Mouse (Mus musculus) embryonic facial prominence, embryonic 11.5 days (tissue): ENCODE measurements at regions not wholly inside any gene's neighbourhood (a gene's known extent, or its start where the extent isn't known, plus 50 kb on each side); places are given as distances from the start of the nearest gene placed in this dataset.

Experiments
- ATAC-seq: fragments of 200-750 bp; cut with Nextera tagmentation; replicated peaks from 2 replicates; pipeline ENCODE4 v1.8.0; 2017; ENCODE audit warnings: low read depth; ENCODE audit not compliant: insufficient number of reproducible peaks, low FRiP score, low TSS enrichment
- DNase-seq: peaks from one replicate; pipeline ENCODE4 v3.0.0-alpha.2; 2015; ENCODE audit warnings: low spot score
- H3K27ac ChIP-seq: fragments of 300-500 bp; sonication (generic); replicated peaks from 2 replicates; pipeline ENCODE4 v1.5.1; 2014; ENCODE audit warnings: mild to moderate bottlenecking, low read depth, low read length, control low read depth
- H3K27me3 ChIP-seq: fragments of 300-500 bp; sonication (generic); 2 replicates; pipeline ENCODE4 v1.6.1; 2014; ENCODE audit warnings: mild to moderate bottlenecking, low read length, moderate library complexity, mixed read lengths; ENCODE audit not compliant: control insufficient read depth, insufficient read depth
- H3K36me3 ChIP-seq: fragments of 300-500 bp; sonication (generic); replicated peaks from 2 replicates; pipeline ENCODE4 v1.6.1; 2014; ENCODE audit warnings: low read depth, mild to moderate bottlenecking, low read length, moderate library complexity, mixed read lengths; ENCODE audit not compliant: control insufficient read depth, insufficient read depth
- H3K4me1 ChIP-seq: fragments of 300-500 bp; sonication (generic); 2 replicates; pipeline ENCODE4 v1.6.1; 2014; ENCODE audit warnings: low read length, mixed read lengths; ENCODE audit not compliant: control insufficient read depth, insufficient read depth
- H3K4me2 ChIP-seq: fragments of 300-500 bp; sonication (generic); 2 replicates; pipeline ENCODE4 v1.6.1; 2014; ENCODE audit warnings: low read depth, mild to moderate bottlenecking, control low read depth, low read length, moderate library complexity
- H3K4me3 ChIP-seq: fragments of 300-500 bp; sonication (generic); 2 replicates; pipeline ENCODE4 v1.5.1; 2014; ENCODE audit warnings: low read depth, low read length, control low read depth
- H3K9ac ChIP-seq: fragments of 300-500 bp; sonication (generic); replicated peaks from 2 replicates; pipeline ENCODE4 v1.6.1; 2014; ENCODE audit warnings: mild to moderate bottlenecking, control low read depth, low read length
- H3K9me3 ChIP-seq: fragments of 300-500 bp; sonication (generic); replicated peaks from 2 replicates; pipeline ENCODE4 v1.6.1; 2016; ENCODE audit warnings: mild to moderate bottlenecking, low read length, inconsistent platforms, mixed read lengths; ENCODE audit not compliant: control insufficient read depth
- WGBS: fragments of 180-500 bp; shearing (Covaris S2); extraction: QIAGEN DNeasy Blood & Tissue Kit; methylation state at CpG from one replicate; pipeline ENCODE4 v1.1.7; 2014; 5-methylcytosine and 5-hydroxymethylcytosine counted together

DNA sequence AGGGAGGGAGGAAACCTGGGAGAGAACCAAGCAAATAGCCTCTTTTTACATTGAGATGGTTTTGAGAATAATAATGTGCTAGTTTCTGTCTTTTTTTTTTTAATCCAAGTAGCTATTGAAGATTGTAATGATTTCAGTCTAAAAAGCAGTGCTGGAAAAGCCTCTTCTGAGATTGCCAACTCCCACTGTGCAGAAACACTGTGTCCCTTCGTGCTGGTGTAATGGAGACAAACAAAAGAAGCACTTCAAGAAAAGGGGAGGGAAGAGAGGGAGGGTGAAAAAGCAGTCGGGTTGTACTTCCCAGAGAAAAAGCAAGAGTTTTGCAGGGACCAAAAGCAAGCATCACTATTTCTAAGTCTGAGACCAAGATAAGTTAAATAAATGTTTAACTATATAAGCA, 669.4 kb upstream of the Mms22l start:
- no peak for ATAC-seq
- Histone ChIP-seq H3K9ac (no peak overlapping the region), H3K4me3 (no peak overlapping the region), H3K9me3 (no peaks in the 10 kb centered on the region), H3K27me3 (no peaks in the 10 kb centered on the region), H3K36me3 (no peaks in the 10 kb centered on the region), H3K27ac (no peak overlapping the region), H3K4me1 (no peaks in the 10 kb centered on the region), H3K4me2 (no peak overlapping the region)
- 0% methylated on average over 2 of the region's 2 CpGs for WGBS
- DNase-seq = peak; percentile 25

GRCm38 (mm10) chr4:23832385-23833164, 663.7 kb upstream of the Mms22l start:
- H3K4me2 ChIP-seq = no peak overlapping the region
- no peak overlapping the region for H3K4me3 ChIP-seq
- H3K9me3 ChIP-seq = no peaks in the 10 kb centered on the region
- H3K4me1 ChIP-seq = no peaks in the 10 kb centered on the region
- ATAC-seq = no peak
- 59% methylated on average over 7 of the region's 7 CpGs for WGBS
- no peak for DNase-seq
- H3K9ac ChIP-seq = no peak overlapping the region
- no peak overlapping the region for H3K27ac ChIP-seq
- H3K36me3 ChIP-seq = no peaks in the 10 kb centered on the region
- no peaks in the 10 kb centered on the region for H3K27me3 ChIP-seq

- Histone ChIP-seq H3K9ac (no peak overlapping the region), H3K27ac (no peak overlapping the region), H3K4me2 (no peak overlapping the region), H3K4me1 (no peaks in the 10 kb centered on the region), H3K9me3 (no peaks in the 10 kb centered on the region), H3K27me3 (no peaks in the 10 kb centered on the region), H3K4me3 (no peak overlapping the region), H3K36me3 (no peaks in the 10 kb centered on the region)
- 76% methylated on average over 4 of the region's 4 CpGs for WGBS
- ATAC-seq (no peak), DNase-seq (no peak)
Observed at GRCm38 (mm10) chr4:23843609-23844287, 652.5 kb upstream of the Mms22l start.

- Histone ChIP-seq H3K9ac (no peak overlapping the region), H3K27ac (no peak overlapping the region), H3K27me3 (no peaks in the 10 kb centered on the region), H3K9me3 (no peaks in the 10 kb centered on the region), H3K4me1 (no peaks in the 10 kb centered on the region), H3K4me2 (no peak overlapping the region), H3K36me3 (no peaks in the 10 kb centered on the region), H3K4me3 (no peak overlapping the region)
- ATAC-seq (no peak), DNase-seq (no peak)
- WGBS = 82% methylated on average over 2 of the region's 2 CpGs
Observed at GRCm38 (mm10) chr4:23844288-23844971, 651.8 kb upstream of the Mms22l start.

DNA sequence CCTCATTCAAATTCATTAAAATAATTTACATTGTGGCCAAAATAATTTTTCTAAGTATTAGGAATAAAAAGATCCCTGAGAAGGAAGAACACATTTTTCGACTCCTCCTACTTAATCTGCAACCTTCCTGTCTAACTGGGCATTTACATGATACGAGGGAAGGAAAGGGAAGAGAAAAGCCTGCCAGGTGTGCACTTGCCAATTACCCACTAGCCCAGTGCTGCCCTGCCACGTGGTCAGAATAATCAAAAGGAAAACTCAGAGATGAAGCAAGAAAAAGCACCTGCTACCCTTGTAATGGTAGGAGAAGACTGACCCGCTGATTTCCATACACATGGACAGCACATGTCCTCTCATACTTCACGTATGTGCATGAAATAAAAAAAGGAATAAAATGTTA, 651.0 kb upstream of the Mms22l start:
- Histone ChIP-seq H3K27ac (no peak overlapping the region), H3K9me3 (no peaks in the 10 kb centered on the region), H3K36me3 (no peaks in the 10 kb centered on the region), H3K4me2 (no peak overlapping the region), H3K4me3 (no peak overlapping the region), H3K27me3 (no peaks in the 10 kb centered on the region), H3K9ac (no peak overlapping the region), H3K4me1 (no peaks in the 10 kb centered on the region)
- no peak for DNase-seq
- ATAC-seq = no peak
- 72% methylated on average over 5 of the region's 5 CpGs for WGBS

GRCm38 (mm10) chr4:23850640-23851039, 645.6 kb upstream of the Mms22l start:
- DNase-seq (no peak), ATAC-seq (no peak)
- Histone ChIP-seq H3K27ac (no peak overlapping the region), H3K27me3 (no peaks in the 10 kb centered on the region), H3K36me3 (no peaks in the 10 kb centered on the region), H3K4me2 (no peak overlapping the region), H3K9ac (no peak overlapping the region), H3K4me1 (no peaks in the 10 kb centered on the region), H3K9me3 (no peaks in the 10 kb centered on the region), H3K4me3 (no peak overlapping the region)
- WGBS = 86% methylated on average over 2 of the region's 2 CpGs

- Histone ChIP-seq H3K4me2 (no peak overlapping the region), H3K9me3 (no peaks in the 10 kb centered on the region), H3K9ac (no peak overlapping the region), H3K36me3 (no peaks in the 10 kb centered on the region), H3K4me1 (no peaks in the 10 kb centered on the region), H3K27me3 (no peaks in the 10 kb centered on the region), H3K27ac (no peak overlapping the region), H3K4me3 (no peak overlapping the region)
- 91% methylated on average over 3 of the region's 3 CpGs for WGBS
- ATAC-seq (no peak), DNase-seq (no peak)
Observed at GRCm38 (mm10) chr4:23862437-23862836, 633.8 kb upstream of the Mms22l start.

DNA sequence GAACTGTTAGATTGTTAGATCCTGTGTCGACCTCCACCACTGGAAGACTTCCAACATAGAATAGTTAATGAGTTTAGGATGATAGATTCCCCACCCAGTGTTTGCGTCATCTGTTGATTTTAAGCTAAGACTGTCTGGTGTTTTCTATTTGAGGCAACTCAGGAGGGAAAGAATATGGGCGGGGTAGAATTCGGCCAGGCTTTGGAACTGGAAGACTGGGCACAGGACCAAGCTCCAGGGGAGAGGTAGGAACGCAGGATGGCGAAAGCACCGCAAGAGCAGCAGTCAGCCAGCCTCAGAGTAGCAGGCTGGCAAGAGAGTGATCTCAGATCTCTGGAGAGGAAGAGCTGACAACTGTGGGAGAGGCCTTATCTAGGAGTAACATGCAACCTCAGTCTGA, 616.2 kb upstream of the Mms22l start:
- no peak for ATAC-seq
- H3K27me3 ChIP-seq = no peaks in the 10 kb centered on the region
- whole genome bisulfite sequencing = 86% methylated on average over 7 of the region's 7 CpGs

More for the DNA sequence above, 616.2 kb upstream of the Mms22l start:
- no peaks in the 10 kb centered on the region for H3K4me1 ChIP-seq
- no peak overlapping the region for H3K4me3 ChIP-seq
- H3K9ac ChIP-seq = no peak overlapping the region
- no peak for DNase-seq
- H3K9me3 ChIP-seq = no peaks in the 10 kb centered on the region
- H3K4me2 ChIP-seq = no peak overlapping the region
- H3K27ac ChIP-seq = no peak overlapping the region
- H3K36me3 ChIP-seq = no peaks in the 10 kb centered on the region
